Mouse (Mus musculus) megakaryocyte, embryonic 14.5 days (primary cell): Measurements from ENCODE around the gene Sema5b.

Source experiments
- FLI1 ChIP-seq: IDR thresholded peaks from 2 replicates; pipeline ENCODE4 v1.6.1; 2012; ENCODE audit warnings: low read length, inconsistent platforms, mixed read lengths
- GATA1 ChIP-seq: IDR thresholded peaks from 3 replicates; pipeline ENCODE4 v1.6.1; 2012; ENCODE audit warnings: mixed read lengths, low read length, inconsistent platforms, borderline replicate concordance

DNA sequence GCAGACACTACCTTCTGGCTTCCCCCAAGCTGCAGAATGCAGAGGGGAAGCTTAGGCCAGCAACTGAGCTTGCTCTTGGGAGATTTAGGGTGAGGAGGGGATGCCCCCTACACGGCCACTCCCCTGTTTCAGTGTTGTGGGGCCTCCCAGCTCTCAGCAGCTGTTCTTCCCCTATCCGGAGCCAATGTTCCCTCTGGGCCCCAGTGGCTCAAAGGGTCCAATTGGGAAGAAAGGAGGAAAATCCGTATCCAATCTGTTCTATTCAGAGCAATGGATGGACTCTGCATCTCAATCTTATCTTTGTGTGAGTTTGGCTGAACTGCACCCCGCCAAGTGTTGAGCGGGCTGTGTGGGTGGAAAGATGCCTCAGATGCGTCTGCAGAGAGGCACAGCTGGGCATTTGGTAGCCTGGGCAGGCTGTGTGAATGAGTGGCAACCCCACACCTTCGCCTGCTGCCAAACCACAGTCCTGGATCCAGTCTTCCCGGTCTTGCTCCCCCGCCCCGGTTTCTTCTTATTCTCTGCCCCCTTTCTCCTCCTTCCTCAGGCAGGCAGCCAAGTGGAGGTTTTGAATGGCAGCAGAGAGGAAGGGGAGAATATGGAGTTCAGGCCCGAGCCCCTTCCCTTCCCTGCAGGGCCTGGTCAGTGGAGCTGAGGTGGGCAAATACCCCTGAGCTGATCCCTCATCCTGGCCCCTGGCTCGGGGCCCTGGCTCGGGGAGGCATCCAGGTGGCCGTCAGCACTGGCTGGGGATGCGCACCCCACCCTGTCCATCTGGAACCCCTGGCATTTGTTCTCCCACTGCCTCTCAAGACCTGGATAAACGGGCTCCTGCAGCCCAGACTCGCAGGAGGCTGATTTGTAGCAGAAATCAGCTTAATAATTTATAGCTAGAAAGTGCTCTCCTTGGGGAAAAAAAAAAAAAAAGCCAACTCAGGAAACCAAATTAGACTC, 73.2 kb downstream of the Sema5b start:
- TF ChIP-seq GATA1 (no peak), FLI1 (no peak)
